Mouse (Mus musculus): ENCODE data around the gene Gcnt1. TPM values are rescaled to one million over a fixed set of nuclear protein-coding genes. Genes with fewer than 3 reads are reported as not detected.

The Gcnt1 gene
- polyA plus RNA-seq, 1 experiment from 2014 or later = 7.8 TPM

- H3K27me3 ChIP-seq (replicated peaks; ENCODE audit: control insufficient read depth, insufficient read depth, low read length) = no peaks in the 10 kb centered on the region
- no peaks in the 10 kb centered on the region for H3K36me3 ChIP-seq (ENCODE audit: control insufficient read depth, insufficient read depth, low read length)
- no peak overlapping the region for H3K9ac ChIP-seq (ENCODE audit: low read depth, low read length)
- no peak overlapping the region for H3K4me2 ChIP-seq (ENCODE audit: low read depth, low read length)
- no peak overlapping the region for H3K4me3 ChIP-seq (ENCODE audit: low read depth, low read length)
- WGBS = 95% methylated on average over 2 of the region's 2 CpGs
- ATAC-seq (ENCODE audit: low read depth) = no peak
- H3K27ac ChIP-seq (replicated peaks; ENCODE audit: low read depth, low read length) = no peak overlapping the region
- DNase-seq (ENCODE audit: low spot score) = no peak
- no peaks in the 10 kb centered on the region for H3K4me1 ChIP-seq (ENCODE audit: control insufficient read depth, insufficient read depth, low read length)
- H3K9me3 ChIP-seq (ENCODE audit: control insufficient read depth, low read length) = no peaks in the 10 kb centered on the region
These were observed 24.8 kb downstream of the Gcnt1 start for GRCm38 (mm10) chr19:17347852-17348251.

- DNase-seq (ENCODE audit: low spot score) (no peak), ATAC-seq (ENCODE audit: low read depth) (no peak)
- Histone ChIP-seq H3K4me3 (ENCODE audit: low read depth, low read length) (no peak overlapping the region), H3K27ac (replicated peaks; ENCODE audit: low read depth, low read length) (no peak overlapping the region), H3K4me1 (ENCODE audit: control insufficient read depth, insufficient read depth, low read length) (no peaks in the 10 kb centered on the region), H3K36me3 (ENCODE audit: control insufficient read depth, insufficient read depth, low read length) (no peaks in the 10 kb centered on the region), H3K27me3 (replicated peaks; ENCODE audit: control insufficient read depth, insufficient read depth, low read length) (no peaks in the 10 kb centered on the region), H3K9me3 (ENCODE audit: control insufficient read depth, low read length) (no peaks in the 10 kb centered on the region), H3K9ac (ENCODE audit: low read depth, low read length) (no peak overlapping the region), H3K4me2 (ENCODE audit: low read depth, low read length) (no peak overlapping the region)
- 98% methylated on average over 3 of the region's 3 CpGs for WGBS
These were observed 25.7 kb downstream of the Gcnt1 start for GRCm38 (mm10) chr19:17346716-17347474.

GRCm38 (mm10) chr19:17344881-17345280, 27.8 kb downstream of the Gcnt1 start:
- no peaks in the 10 kb centered on the region for H3K4me1 ChIP-seq (ENCODE audit: control insufficient read depth, insufficient read depth, low read length)
- DNase-seq (ENCODE audit: low spot score) (no peak), ATAC-seq (ENCODE audit: low read depth) (no peak)
- no peaks in the 10 kb centered on the region for H3K27me3 ChIP-seq (replicated peaks; ENCODE audit: control insufficient read depth, insufficient read depth, low read length)
- H3K4me2 ChIP-seq (ENCODE audit: low read depth, low read length) = no peak overlapping the region
- no peak overlapping the region for H3K9ac ChIP-seq (ENCODE audit: low read depth, low read length)
- no peak overlapping the region for H3K4me3 ChIP-seq (ENCODE audit: low read depth, low read length)
- 80% methylated on average over 7 of the region's 7 CpGs for WGBS
- no peaks in the 10 kb centered on the region for H3K36me3 ChIP-seq (ENCODE audit: control insufficient read depth, insufficient read depth, low read length)
- no peaks in the 10 kb centered on the region for H3K9me3 ChIP-seq (ENCODE audit: control insufficient read depth, low read length)
- no peak overlapping the region for H3K27ac ChIP-seq (replicated peaks; ENCODE audit: low read depth, low read length)

- 91% methylated on average over 2 of the region's 2 CpGs for WGBS
- no peak for ATAC-seq (ENCODE audit: low read depth)
These were observed 33.1 kb downstream of the Gcnt1 start for GRCm38 (mm10) chr19:17339563-17339962.

DNA sequence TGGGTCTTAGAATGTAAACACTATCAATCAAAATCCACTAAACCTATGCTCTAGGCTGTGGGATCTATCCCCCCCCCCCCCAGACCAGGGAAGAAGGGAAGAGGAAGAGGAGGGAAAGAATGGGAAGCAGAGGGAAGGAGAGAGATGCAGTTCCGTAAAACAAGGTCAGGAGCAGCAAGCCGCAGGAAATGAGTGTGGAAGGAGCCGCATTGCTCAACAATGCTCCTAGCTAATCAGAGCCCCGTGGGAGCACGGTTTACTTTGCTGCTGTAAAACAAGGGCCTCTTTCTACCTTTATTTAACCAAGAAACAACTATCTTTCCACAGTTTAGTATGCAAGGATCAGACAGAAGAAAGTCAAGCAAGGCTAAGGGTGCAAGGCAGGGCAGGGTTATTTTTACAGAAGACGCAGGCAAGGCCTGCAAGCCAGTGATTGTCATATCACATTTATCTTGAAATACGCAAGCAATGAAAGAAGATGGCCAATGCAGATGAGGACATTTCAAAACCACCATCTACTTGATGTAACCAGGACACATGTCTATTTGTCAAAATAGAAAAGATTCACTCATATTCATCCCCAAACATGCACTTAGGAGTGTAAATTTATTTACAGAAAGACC, 35.5 kb downstream of the Gcnt1 start:
- DNase-seq (ENCODE audit: low spot score) (peak; percentile 37), ATAC-seq (ENCODE audit: low read depth) (peak; percentile 26)
- Histone ChIP-seq H3K36me3 (ENCODE audit: control insufficient read depth, insufficient read depth, low read length) (no peaks in the 10 kb centered on the region), H3K27me3 (replicated peaks; ENCODE audit: control insufficient read depth, insufficient read depth, low read length) (no peaks in the 10 kb centered on the region), H3K4me3 (ENCODE audit: low read depth, low read length) (no peak overlapping the region), H3K9me3 (ENCODE audit: control insufficient read depth, low read length) (no peaks in the 10 kb centered on the region), H3K9ac (ENCODE audit: low read depth, low read length) (no peak overlapping the region), H3K27ac (replicated peaks; ENCODE audit: low read depth, low read length) (no peak overlapping the region), H3K4me2 (ENCODE audit: low read depth, low read length) (no peak overlapping the region), H3K4me1 (ENCODE audit: control insufficient read depth, insufficient read depth, low read length) (no peaks in the 10 kb centered on the region)
- WGBS = 21% methylated on average over 7 of the region's 7 CpGs

More at GRCm38 (mm10) chr19:17339563-17339962, 33.1 kb downstream of the Gcnt1 start:
- Histone ChIP-seq H3K4me3 (ENCODE audit: low read depth, low read length) (no peak overlapping the region), H3K9me3 (ENCODE audit: control insufficient read depth, low read length) (no peaks in the 10 kb centered on the region), H3K27me3 (replicated peaks; ENCODE audit: control insufficient read depth, insufficient read depth, low read length) (no peaks in the 10 kb centered on the region), H3K4me1 (ENCODE audit: control insufficient read depth, insufficient read depth, low read length) (no peaks in the 10 kb centered on the region), H3K36me3 (ENCODE audit: control insufficient read depth, insufficient read depth, low read length) (no peaks in the 10 kb centered on the region), H3K27ac (replicated peaks; ENCODE audit: low read depth, low read length) (no peak overlapping the region), H3K4me2 (ENCODE audit: low read depth, low read length) (no peak overlapping the region), H3K9ac (ENCODE audit: low read depth, low read length) (no peak overlapping the region)
- no peak for DNase-seq (ENCODE audit: low spot score)

- 41% methylated on average over 7 of the region's 7 CpGs for WGBS
- Histone ChIP-seq H3K36me3 (ENCODE audit: control insufficient read depth, insufficient read depth, low read length) (no peaks in the 10 kb centered on the region), H3K27me3 (replicated peaks; ENCODE audit: control insufficient read depth, insufficient read depth, low read length) (no peaks in the 10 kb centered on the region), H3K27ac (replicated peaks; ENCODE audit: low read depth, low read length) (no peak overlapping the region), H3K4me3 (ENCODE audit: low read depth, low read length) (no peak overlapping the region), H3K4me1 (ENCODE audit: control insufficient read depth, insufficient read depth, low read length) (no peaks in the 10 kb centered on the region), H3K4me2 (ENCODE audit: low read depth, low read length) (no peak overlapping the region), H3K9ac (ENCODE audit: low read depth, low read length) (no peak overlapping the region), H3K9me3 (ENCODE audit: control insufficient read depth, low read length) (no peaks in the 10 kb centered on the region)
- DNase-seq (ENCODE audit: low spot score) = peak; percentile 70
- peak; percentile 82 for ATAC-seq (ENCODE audit: low read depth)
These were observed 36.0 kb downstream of the Gcnt1 start for GRCm38 (mm10) chr19:17336646-17337045.

- DNase-seq (ENCODE audit: low spot score) (no peak), ATAC-seq (ENCODE audit: low read depth) (no peak)
- Histone ChIP-seq H3K4me2 (ENCODE audit: low read depth, low read length) (no peak overlapping the region), H3K4me1 (ENCODE audit: control insufficient read depth, insufficient read depth, low read length) (no peaks in the 10 kb centered on the region), H3K4me3 (ENCODE audit: low read depth, low read length) (no peak overlapping the region), H3K27me3 (replicated peaks; ENCODE audit: control insufficient read depth, insufficient read depth, low read length) (no peaks in the 10 kb centered on the region), H3K27ac (replicated peaks; ENCODE audit: low read depth, low read length) (no peak overlapping the region), H3K36me3 (ENCODE audit: control insufficient read depth, insufficient read depth, low read length) (no peaks in the 10 kb centered on the region), H3K9ac (ENCODE audit: low read depth, low read length) (no peak overlapping the region), H3K9me3 (ENCODE audit: control insufficient read depth, low read length) (no peaks in the 10 kb centered on the region)
- 92% methylated on average over 12 of the region's 12 CpGs for WGBS
These were observed 37.9 kb downstream of the Gcnt1 start for GRCm38 (mm10) chr19:17334644-17335333.

DNA sequence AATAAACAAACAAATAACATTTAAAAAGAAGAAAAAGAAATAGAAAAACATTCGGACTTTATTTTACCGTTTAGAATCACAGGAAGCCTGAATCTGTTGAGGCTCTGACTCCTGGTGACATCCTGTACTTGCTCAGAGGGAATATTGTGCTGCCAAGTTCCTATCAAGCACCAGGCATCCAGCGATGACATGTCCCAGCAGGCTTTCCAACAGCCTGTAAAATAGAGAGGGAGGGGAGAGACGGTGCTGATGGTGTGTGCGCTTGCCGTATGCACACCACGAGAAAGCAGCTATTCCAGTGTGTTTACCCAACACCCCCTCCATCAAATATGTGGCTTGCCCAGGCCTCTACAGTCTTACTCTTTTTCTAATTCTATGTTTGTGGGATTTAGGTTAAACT, 39.6 kb downstream of the Gcnt1 start:
- H3K4me2 ChIP-seq (ENCODE audit: low read depth, low read length) = no peak overlapping the region
- 64% methylated on average over 7 of the region's 7 CpGs for WGBS
- no peaks in the 10 kb centered on the region for H3K27me3 ChIP-seq (replicated peaks; ENCODE audit: control insufficient read depth, insufficient read depth, low read length)
- no peak overlapping the region for H3K9ac ChIP-seq (ENCODE audit: low read depth, low read length)
- H3K36me3 ChIP-seq (ENCODE audit: control insufficient read depth, insufficient read depth, low read length) = no peaks in the 10 kb centered on the region
- no peak overlapping the region for H3K27ac ChIP-seq (replicated peaks; ENCODE audit: low read depth, low read length)
- H3K9me3 ChIP-seq (ENCODE audit: control insufficient read depth, low read length) = no peaks in the 10 kb centered on the region
- 0 out of 2 replicates have a peak, but pooled peaks have one; percentile 19 for ATAC-seq (ENCODE audit: low read depth)
- H3K4me3 ChIP-seq (ENCODE audit: low read depth, low read length) = no peak overlapping the region
- H3K4me1 ChIP-seq (ENCODE audit: control insufficient read depth, insufficient read depth, low read length) = no peaks in the 10 kb centered on the region
- DNase-seq (ENCODE audit: low spot score) = peak; percentile 59

Measured in embryonic facial prominence, embryonic 14.5 days (tissue).